Mouse (Mus musculus): ENCODE results near the gene Wrap73.
A peak's percentile ranks its signal among the peaks of the same experiment; 100 is the strongest.

- TF ChIP-seq POLR2A (IDR thresholded peaks at IDR 0.05; ENCODE audit: low read depth, low read length) (no peak), CTCF (IDR thresholded peaks at IDR 0.05; ENCODE audit: borderline replicate concordance, insufficient read depth, low read length) (peak; percentile 95; the same call in 1 of the 2 replicates)
Observed at GRCm38 (mm10) chr4:154159002-154159401, 16.8 kb downstream of the Wrap73 start.
